Mouse (Mus musculus): ENCODE measurements around the gene Ppp1r13l.

The Ppp1r13l gene

GRCm38 (mm10) chr7:19365376-19365775 lies 5.8 kb downstream of the Ppp1r13l start:
- DNase-seq (ENCODE audit: low read depth, low spot score): no peak

- peak; percentile 57 for DNase-seq (ENCODE audit: low read depth, low spot score)
These were observed 8.8 kb downstream of the Ppp1r13l start for GRCm38 (mm10) chr7:19368380-19368779.

- DNase-seq (ENCODE audit: low read depth, low spot score): peak; percentile 39
These were observed 10.4 kb downstream of the Ppp1r13l start for GRCm38 (mm10) chr7:19369823-19370425.

- DNase-seq (ENCODE audit: low read depth, low spot score): no peak
These were observed 13.8 kb downstream of the Ppp1r13l start for GRCm38 (mm10) chr7:19373367-19373766.

GRCm38 (mm10) chr7:19375368-19375767 lies 15.8 kb downstream of the Ppp1r13l start:
- no peak for DNase-seq (ENCODE audit: low read depth, low spot score)

- no peak for DNase-seq (ENCODE audit: low read depth, low spot score)
These were observed 16.5 kb downstream of the Ppp1r13l start for GRCm38 (mm10) chr7:19376019-19376418.

- peak; percentile 60 for DNase-seq (ENCODE audit: low read depth, low spot score)
These were observed 18.5 kb downstream of the Ppp1r13l start for GRCm38 (mm10) chr7:19378049-19378448.

GRCm38 (mm10) chr7:19381377-19382165 lies 22.0 kb downstream of the Ppp1r13l start, which contains the start of gene Ercc2:
Gene Ercc2 (plus strand): TSS chr7:19382010.
- DNase-seq (ENCODE audit: low read depth, low spot score): peak; percentile 99

GRCm38 (mm10) chr7:19382166-19382541 lies 22.6 kb downstream of the Ppp1r13l start:
- DNase-seq (ENCODE audit: low read depth, low spot score): no peak

GRCm38 (mm10) chr7:19383708-19384107 lies 24.2 kb downstream of the Ppp1r13l start:
- DNase-seq (ENCODE audit: low read depth, low spot score): no peak

- DNase-seq (ENCODE audit: low read depth, low spot score): no peak
These were observed 29.3 kb downstream of the Ppp1r13l start for GRCm38 (mm10) chr7:19388699-19389413.

GRCm38 (mm10) chr7:19394484-19394883 lies 34.9 kb downstream of the Ppp1r13l start:
- DNase-seq (ENCODE audit: low read depth, low spot score): no peak

- no peak for DNase-seq (ENCODE audit: low read depth, low spot score)
These were observed 40.1 kb downstream of the Ppp1r13l start for GRCm38 (mm10) chr7:19399496-19400280.

- DNase-seq (ENCODE audit: low read depth, low spot score): peak; percentile 63
These were observed 41.4 kb downstream of the Ppp1r13l start for GRCm38 (mm10) chr7:19400946-19401345.

GRCm38 (mm10) chr7:19402535-19403112 lies 43.1 kb downstream of the Ppp1r13l start:
- DNase-seq (ENCODE audit: low read depth, low spot score): no peak

GRCm38 (mm10) chr7:19403731-19404296 lies 44.3 kb downstream of the Ppp1r13l start, which contains the start of gene Klc3:
Gene Klc3 (minus strand): TSS chr7:19404104.
- peak; percentile 84 for DNase-seq (ENCODE audit: low read depth, low spot score)

- DNase-seq (ENCODE audit: low read depth, low spot score): no peak
These were observed 44.9 kb downstream of the Ppp1r13l start, which contains the start of gene Ckm for GRCm38 (mm10) chr7:19404476-19404875. Gene Ckm (plus strand): TSS chr7:19404776.

- peak; percentile 70 for DNase-seq (ENCODE audit: low read depth, low spot score)
These were observed 45.9 kb downstream of the Ppp1r13l start for GRCm38 (mm10) chr7:19405417-19405816.

GRCm38 (mm10) chr7:19409753-19410152 lies 50.2 kb downstream of the Ppp1r13l start:
- no peak for DNase-seq (ENCODE audit: low read depth, low spot score)

GRCm38 (mm10) chr7:19410766-19411344 lies 51.3 kb downstream of the Ppp1r13l start:
- DNase-seq (ENCODE audit: low read depth, low spot score): no peak
